Mouse (Mus musculus) liver, adult 2 months (tissue): ENCODE results near the gene Pip4k2a.

Source experiments
- CTCF ChIP-seq: fragments of 200-500 bp; IDR thresholded peaks from 2 replicates; pipeline ENCODE4 v1.5.1; 2011; ENCODE audit warnings: low read depth, low read length, control low read depth
- POLR2A ChIP-seq: fragments of 200-500 bp; IDR thresholded peaks from 2 replicates; pipeline ENCODE4 v1.6.1; 2011; ENCODE audit warnings: low read length, control low read depth; ENCODE audit not compliant: insufficient read depth; ENCODE audit errors: extremely low read depth

GRCm38 (mm10) chr2:18940693-18941270 lies 57.1 kb downstream of the Pip4k2a start:
- no peak for TF ChIP-seq CTCF
- no peak for TF ChIP-seq POLR2A
